Mouse (Mus musculus) embryonic fibroblast, embryonic 13.5 days (primary cell): ENCODE results near the gene Nupl1.

Experiments
- CTCF ChIP-seq: IDR thresholded peaks from 2 replicates; pipeline ENCODE4 v1.5.1; 2011; ENCODE audit warnings: mild to moderate bottlenecking, control low read depth, low read length, moderate library complexity, borderline replicate concordance; ENCODE audit not compliant: insufficient read depth
- POLR2A ChIP-seq: IDR thresholded peaks from 2 replicates; pipeline ENCODE4 v1.6.1; 2011; ENCODE audit warnings: low read depth, mild to moderate bottlenecking, control low read depth, low read length, moderate library complexity

- TF ChIP-seq CTCF: no peak
- no peak for TF ChIP-seq POLR2A
Measured at GRCm38 (mm10) chr14:60290363-60290762, 39.1 kb upstream of the Nupl1 start.
